Mouse (Mus musculus) hematopoietic stem cell, adult 5-6 weeks (primary cell): ENCODE measurements around the gene Wdr59. TPM values are rescaled to one million over a fixed set of nuclear protein-coding genes. Genes with fewer than 3 reads are reported as not detected.

Experiments
- ATAC-seq, 2 experiments: fragments of 125-278 bp in 1 of 2; replicated peaks in 1 of 2; 2 replicates each; pipeline ENCODE4 v1.8.0; 2016 to 2017; ENCODE audit warnings: inconsistent platforms in 2 of 2, mild to moderate bottlenecking in 2 of 2, moderate number of reproducible peaks in 2 of 2, low read depth in 1 of 2, moderate TSS enrichment in 1 of 2; ENCODE audit not compliant: low FRiP score in 2 of 2, poor library complexity in 2 of 2, severe bottlenecking in 2 of 2, insufficient read depth in 1 of 2, low TSS enrichment in 1 of 2
- total RNA-seq: library from RNA; stranded (forward); fragments of 172-1452, 232-1000 nt; gene quantifications from 2 replicates; pipeline ENCODE4 v1.2.3, GENCODE M21; 2017

Wdr59 gene
- total RNA-seq, 1 experiment from 2014 or later: 3.9 TPM

- peak; percentile 78 to 86 for ATAC-seq
These were observed 72.2 kb downstream of the Wdr59 start for GRCm38 (mm10) chr8:111449671-111450070.

DNA sequence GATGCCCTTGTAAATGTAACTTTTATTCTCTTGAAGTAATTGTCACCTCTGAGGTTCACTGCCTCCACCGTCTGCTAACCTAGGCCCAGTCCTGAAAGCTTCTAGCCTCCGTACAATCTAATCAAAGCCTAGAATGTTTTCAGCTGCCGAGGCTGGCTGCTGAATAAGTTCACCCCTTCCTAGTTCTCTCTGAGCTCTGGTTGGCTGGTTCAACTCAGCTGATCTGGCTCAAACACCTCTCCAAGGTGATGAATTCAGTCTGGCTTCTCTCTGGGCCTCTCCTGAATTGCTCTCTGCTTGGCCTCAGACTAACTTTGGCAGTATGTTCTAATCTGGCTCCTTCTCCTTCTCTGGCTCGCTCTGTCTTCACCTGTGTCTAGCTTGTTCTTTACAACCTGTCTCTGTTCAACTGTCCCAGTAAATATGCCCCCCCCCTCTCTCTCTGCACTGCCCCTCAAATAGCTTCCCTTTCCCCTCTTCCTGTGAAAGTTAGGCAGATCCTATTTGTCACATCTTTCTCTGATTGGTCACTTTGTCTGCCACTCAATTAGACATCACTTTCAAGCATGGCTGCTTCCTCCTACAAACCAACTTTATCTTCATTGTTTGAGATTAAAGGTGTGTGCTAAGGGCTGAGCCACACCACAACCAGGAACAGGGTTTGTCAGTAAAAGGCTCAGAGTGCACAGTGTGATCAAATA is 75.8 kb downstream of the Wdr59 start:
- ATAC-seq: no peak

DNA sequence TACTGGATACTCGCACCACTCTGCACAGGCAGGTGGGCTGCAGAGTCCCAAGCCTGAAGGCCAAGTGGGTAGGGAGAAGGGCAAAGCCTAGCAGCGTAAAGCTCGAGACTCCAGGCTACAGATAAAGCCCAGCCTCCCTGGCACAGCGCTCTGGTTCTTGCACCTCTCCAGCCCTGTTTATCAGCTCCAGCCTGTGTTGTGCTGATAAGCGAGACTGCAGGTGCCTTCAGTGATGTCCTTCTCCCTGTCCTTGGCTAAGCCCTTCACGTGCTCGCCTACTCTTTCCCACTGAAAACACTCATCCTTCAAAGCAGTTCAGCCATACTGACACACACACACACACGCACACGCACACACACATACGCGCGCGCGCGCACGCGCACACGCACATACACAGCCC is 76.3 kb downstream of the Wdr59 start:
- no peak; a peak in 1 of 4 replicates for ATAC-seq

DNA sequence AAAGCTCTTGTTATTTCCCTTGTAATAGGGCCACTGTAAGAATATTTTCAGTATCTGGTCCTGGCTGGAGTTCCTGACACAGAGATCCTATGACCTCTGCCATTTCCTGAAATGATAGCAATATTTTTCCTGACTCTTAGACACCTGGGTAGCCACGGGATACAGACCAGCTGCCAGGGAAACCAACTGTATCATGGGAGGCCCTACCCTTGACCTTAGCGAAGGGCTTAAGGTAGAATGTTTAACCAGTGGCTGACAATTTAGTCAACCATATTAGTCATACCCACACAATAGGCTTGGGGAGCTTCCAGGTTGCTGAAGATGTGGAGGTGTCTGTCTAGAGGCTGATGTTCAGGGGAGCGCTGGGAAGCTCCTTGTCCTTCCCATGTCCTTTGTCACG is 77.6 kb downstream of the Wdr59 start:
- ATAC-seq: no peak

DNA sequence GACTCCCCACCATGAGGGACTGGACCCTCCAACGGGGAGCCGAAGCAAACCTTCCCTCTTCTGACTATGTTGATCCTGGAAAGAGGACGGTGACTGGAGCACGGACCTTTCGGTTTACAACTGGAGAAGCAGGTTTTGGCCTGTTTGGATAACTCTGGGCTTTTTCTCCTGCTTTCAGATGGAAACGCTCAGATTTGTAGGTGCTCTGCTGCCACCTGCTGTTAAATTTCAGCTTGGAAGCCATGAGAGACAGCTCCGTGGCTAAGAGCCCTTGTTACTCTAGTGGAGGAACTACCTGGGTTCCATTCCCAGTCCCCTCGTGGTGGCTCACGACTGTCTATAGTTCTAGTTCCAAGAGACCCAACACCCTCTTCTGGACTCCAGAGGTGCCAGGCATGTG is 82.7 kb downstream of the Wdr59 start:
- peak; percentile 68 to 75 for ATAC-seq

- ATAC-seq: no peak
These were observed 86.6 kb downstream of the Wdr59 start for GRCm38 (mm10) chr8:111435071-111435828.

- no peak for ATAC-seq
These were observed 97.2 kb downstream of the Wdr59 start for GRCm38 (mm10) chr8:111424646-111425045.

DNA sequence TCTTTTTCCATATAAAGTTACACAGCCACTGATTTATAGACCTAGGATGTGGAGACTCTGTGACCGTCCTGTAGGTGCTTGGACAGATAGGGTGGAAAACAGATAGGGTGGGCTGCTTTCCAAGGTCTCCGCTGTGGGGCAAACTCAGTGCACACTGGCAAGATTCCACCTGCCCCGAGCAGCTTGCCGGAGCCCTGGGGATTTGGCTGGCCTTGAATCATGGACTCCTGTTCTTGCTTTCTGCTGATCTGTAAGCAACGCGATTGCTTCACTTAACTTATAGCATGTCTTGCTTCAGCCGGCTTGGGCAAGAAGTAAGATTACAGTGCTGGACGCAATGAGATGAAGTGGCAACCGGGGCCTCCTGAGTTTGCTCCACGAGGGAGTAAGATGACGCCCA is 97.7 kb downstream of the Wdr59 start:
- no peak for ATAC-seq

- no peak for ATAC-seq
These were observed 99.3 kb downstream of the Wdr59 start for GRCm38 (mm10) chr8:111422614-111423013.

- no peak for ATAC-seq
These were observed 102.7 kb downstream of the Wdr59 start for GRCm38 (mm10) chr8:111419171-111419570.

GRCm38 (mm10) chr8:111418601-111419000 is 103.3 kb downstream of the Wdr59 start:
- peak; percentile 76 to 77 for ATAC-seq

DNA sequence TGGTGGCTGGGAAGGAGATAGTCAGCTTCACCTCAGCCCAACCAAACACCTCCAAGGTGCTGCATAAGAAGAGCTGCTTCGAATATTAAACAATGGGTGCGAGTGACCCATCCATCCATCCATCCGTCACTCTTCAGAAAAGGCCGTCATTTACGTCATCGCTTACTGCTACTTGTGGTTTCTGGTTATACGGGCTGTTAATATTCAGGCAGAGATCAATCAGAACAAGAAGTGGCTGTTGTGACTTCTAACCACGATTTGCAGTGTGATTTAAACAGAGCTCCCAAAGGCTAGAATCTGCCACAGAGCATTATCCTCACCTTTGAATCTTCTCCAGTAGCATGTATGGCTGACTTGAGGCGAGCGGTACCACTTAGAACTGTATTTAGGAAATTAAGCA is 104.7 kb downstream of the Wdr59 start:
- ATAC-seq: no peak

GRCm38 (mm10) chr8:111403391-111403790 is 118.5 kb downstream of the Wdr59 start:
- peak; percentile 59 to 69 for ATAC-seq

Other genes with a start within 250 kb of the Wdr59 start
- gene Rfwd3, start 221.9 kb downstream of the Wdr59 start, total RNA-seq: 55.8 and 56.8 TPM in 2 replicates
- 49.0 and 49.4 TPM in 2 replicates for gene Mlkl, start 183.9 kb downstream of the Wdr59 start, total RNA-seq
- gene Fa2h, start 128.3 kb downstream of the Wdr59 start, total RNA-seq: not detected in 2 replicates
- 57.9 and 116 TPM in 2 replicates for gene Znrf1, start 14.0 kb upstream of the Wdr59 start, total RNA-seq
- 3.3 and 4.1 TPM in 2 replicates for gene Ldhd, start 108.3 kb upstream of the Wdr59 start, total RNA-seq
- 21.8 and 22.6 TPM in 2 replicates for gene Zfp1, start 121.3 kb upstream of the Wdr59 start, total RNA-seq
- not detected in 2 replicates for gene Ctrb1, start 168.9 kb upstream of the Wdr59 start, total RNA-seq
- gene Bcar1, start 221.7 kb upstream of the Wdr59 start, total RNA-seq: 0.06 TPM in 1 of 2 replicates, not detected in the other